Mouse (Mus musculus): ENCODE measurements at regions not wholly inside any gene's neighbourhood (a gene's known extent, or its start where the extent isn't known, plus 50 kb on each side); places are given as distances from the start of the nearest gene placed in this dataset.

- no peaks in the 10 kb centered on the region for H3K9me3 ChIP-seq (ENCODE audit: control insufficient read depth, low read length)
- no peaks in the 10 kb centered on the region for H3K36me3 ChIP-seq (ENCODE audit: control insufficient read depth, insufficient read depth)
- H3K27ac ChIP-seq (ENCODE audit: low read length) = no peak overlapping the region
- no peak overlapping the region for H3K4me2 ChIP-seq (ENCODE audit: low read length)
- no peak overlapping the region for H3K4me3 ChIP-seq (replicated peaks; ENCODE audit: low read length)
- no peaks in the 10 kb centered on the region for H3K4me1 ChIP-seq (replicated peaks; ENCODE audit: control insufficient read depth, insufficient read depth, low read length)
- no peaks in the 10 kb centered on the region for H3K27me3 ChIP-seq (replicated peaks; ENCODE audit: control insufficient read depth, insufficient read depth, low read length)
- no peak overlapping the region for H3K9ac ChIP-seq (replicated peaks; ENCODE audit: low read depth, low read length)
- 73% methylated on average over 5 of the region's 5 CpGs for WGBS
- no peak for ATAC-seq
Measured at GRCm38 (mm10) chr7:51722420-51722819, 100.6 kb downstream of the Slc17a6 start.

DNA sequence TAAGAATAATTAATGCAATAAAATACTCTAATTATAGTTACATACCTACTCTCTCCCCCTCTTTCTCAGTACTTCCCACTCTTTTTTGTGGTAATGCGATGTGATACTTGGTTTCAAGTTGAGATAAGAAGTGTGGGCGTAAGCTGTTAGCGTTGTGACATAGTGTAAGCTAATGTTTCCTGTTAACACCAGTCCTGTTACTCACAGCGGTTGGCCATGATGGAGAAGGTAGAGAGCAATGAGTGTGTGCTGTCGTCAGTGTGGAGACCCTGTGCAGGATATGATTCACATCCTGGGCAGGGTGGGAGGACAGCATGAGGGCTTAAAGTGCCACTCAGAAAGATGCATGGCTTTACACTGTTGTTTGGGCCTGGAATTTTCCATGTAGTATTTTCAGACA, 102.1 kb downstream of the Slc17a6 start:
- H3K4me3 ChIP-seq (replicated peaks; ENCODE audit: low read length) = no peak overlapping the region
- ATAC-seq = no peak
- WGBS = 86% methylated on average over 5 of the region's 5 CpGs
- no peaks in the 10 kb centered on the region for H3K36me3 ChIP-seq (ENCODE audit: control insufficient read depth, insufficient read depth)
- no peak overlapping the region for H3K4me2 ChIP-seq (ENCODE audit: low read length)
- no peak overlapping the region for H3K9ac ChIP-seq (replicated peaks; ENCODE audit: low read depth, low read length)
- no peaks in the 10 kb centered on the region for H3K9me3 ChIP-seq (ENCODE audit: control insufficient read depth, low read length)
- H3K27me3 ChIP-seq (replicated peaks; ENCODE audit: control insufficient read depth, insufficient read depth, low read length) = no peaks in the 10 kb centered on the region
- H3K27ac ChIP-seq (ENCODE audit: low read length) = no peak overlapping the region
- no peaks in the 10 kb centered on the region for H3K4me1 ChIP-seq (replicated peaks; ENCODE audit: control insufficient read depth, insufficient read depth, low read length)

- H3K4me1 ChIP-seq (replicated peaks; ENCODE audit: control insufficient read depth, insufficient read depth, low read length) = no peaks in the 10 kb centered on the region
- no peaks in the 10 kb centered on the region for H3K36me3 ChIP-seq (ENCODE audit: control insufficient read depth, insufficient read depth)
- H3K27ac ChIP-seq (ENCODE audit: low read length) = no peak overlapping the region
Measured at GRCm38 (mm10) chr7:51736285-51736684, 114.5 kb downstream of the Slc17a6 start.

GRCm38 (mm10) chr7:51739590-51739989, 117.8 kb downstream of the Slc17a6 start:
- Histone ChIP-seq H3K27me3 (replicated peaks; ENCODE audit: control insufficient read depth, insufficient read depth, low read length) (no peaks in the 10 kb centered on the region), H3K9ac (replicated peaks; ENCODE audit: low read depth, low read length) (no peak overlapping the region), H3K4me1 (replicated peaks; ENCODE audit: control insufficient read depth, insufficient read depth, low read length) (no peaks in the 10 kb centered on the region), H3K27ac (ENCODE audit: low read length) (no peak overlapping the region), H3K36me3 (ENCODE audit: control insufficient read depth, insufficient read depth) (no peaks in the 10 kb centered on the region), H3K9me3 (ENCODE audit: control insufficient read depth, low read length) (no peaks in the 10 kb centered on the region), H3K4me3 (replicated peaks; ENCODE audit: low read length) (no peak overlapping the region), H3K4me2 (ENCODE audit: low read length) (no peak overlapping the region)
- 67% methylated on average over 5 of the region's 5 CpGs for WGBS
- ATAC-seq = no peak

More at GRCm38 (mm10) chr7:51736285-51736684, 114.5 kb downstream of the Slc17a6 start:
- ATAC-seq = no peak
- no peak overlapping the region for H3K9ac ChIP-seq (replicated peaks; ENCODE audit: low read depth, low read length)
- 54% methylated on average over 2 of the region's 2 CpGs for WGBS
- H3K9me3 ChIP-seq (ENCODE audit: control insufficient read depth, low read length) = no peaks in the 10 kb centered on the region
- H3K4me3 ChIP-seq (replicated peaks; ENCODE audit: low read length) = no peak overlapping the region
- no peak overlapping the region for H3K4me2 ChIP-seq (ENCODE audit: low read length)
- H3K27me3 ChIP-seq (replicated peaks; ENCODE audit: control insufficient read depth, insufficient read depth, low read length) = no peaks in the 10 kb centered on the region

GRCm38 (mm10) chr7:51740928-51741327, 119.1 kb downstream of the Slc17a6 start:
- Histone ChIP-seq H3K36me3 (ENCODE audit: control insufficient read depth, insufficient read depth) (no peaks in the 10 kb centered on the region), H3K4me1 (replicated peaks; ENCODE audit: control insufficient read depth, insufficient read depth, low read length) (no peaks in the 10 kb centered on the region), H3K4me2 (ENCODE audit: low read length) (no peak overlapping the region), H3K27me3 (replicated peaks; ENCODE audit: control insufficient read depth, insufficient read depth, low read length) (no peaks in the 10 kb centered on the region), H3K9ac (replicated peaks; ENCODE audit: low read depth, low read length) (no peak overlapping the region), H3K9me3 (ENCODE audit: control insufficient read depth, low read length) (no peaks in the 10 kb centered on the region), H3K4me3 (replicated peaks; ENCODE audit: low read length) (no peak overlapping the region), H3K27ac (ENCODE audit: low read length) (no peak overlapping the region)
- 86% methylated on average over 5 of the region's 5 CpGs for WGBS
- no peak for ATAC-seq

DNA sequence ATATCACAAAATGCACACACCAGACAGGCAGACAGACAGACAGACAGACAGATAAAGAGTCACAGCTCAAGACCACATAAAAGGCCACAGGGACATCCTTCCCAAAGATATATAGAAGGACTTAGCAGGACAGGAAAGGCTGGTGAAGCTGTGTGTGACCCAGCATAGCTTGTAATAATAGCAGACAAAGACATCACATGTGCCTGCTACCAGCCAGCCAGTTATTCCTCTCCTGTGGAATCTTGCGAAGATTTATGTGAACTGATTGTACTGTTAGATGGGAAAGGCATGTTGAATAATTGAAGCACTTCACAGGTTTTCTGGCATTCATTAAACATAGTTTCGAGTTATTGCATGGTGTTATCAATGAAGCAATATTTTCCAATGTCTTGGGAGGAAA, 119.1 kb upstream of the Gas2 start:
- no peaks in the 10 kb centered on the region for H3K9me3 ChIP-seq (ENCODE audit: control insufficient read depth, low read length)
- WGBS = 87% methylated on average over 2 of the region's 2 CpGs
- H3K4me1 ChIP-seq (replicated peaks; ENCODE audit: control insufficient read depth, insufficient read depth, low read length) = no peaks in the 10 kb centered on the region
- H3K27ac ChIP-seq (ENCODE audit: low read length) = no peak overlapping the region
- no peaks in the 10 kb centered on the region for H3K36me3 ChIP-seq (ENCODE audit: control insufficient read depth, insufficient read depth)
- no peak overlapping the region for H3K4me2 ChIP-seq (ENCODE audit: low read length)
- no peaks in the 10 kb centered on the region for H3K27me3 ChIP-seq (replicated peaks; ENCODE audit: control insufficient read depth, insufficient read depth, low read length)
- ATAC-seq = no peak
- no peak overlapping the region for H3K4me3 ChIP-seq (replicated peaks; ENCODE audit: low read length)
- no peak overlapping the region for H3K9ac ChIP-seq (replicated peaks; ENCODE audit: low read depth, low read length)

- no peak overlapping the region for H3K4me2 ChIP-seq (ENCODE audit: low read length)
- H3K9me3 ChIP-seq (ENCODE audit: control insufficient read depth, low read length) = no peaks in the 10 kb centered on the region
- WGBS = 80% methylated on average over 3 of the region's 3 CpGs
- H3K36me3 ChIP-seq (ENCODE audit: control insufficient read depth, insufficient read depth) = no peaks in the 10 kb centered on the region
- ATAC-seq = no peak
- H3K4me3 ChIP-seq (replicated peaks; ENCODE audit: low read length) = no peak overlapping the region
- no peak overlapping the region for H3K9ac ChIP-seq (replicated peaks; ENCODE audit: low read depth, low read length)
- H3K27me3 ChIP-seq (replicated peaks; ENCODE audit: control insufficient read depth, insufficient read depth, low read length) = no peaks in the 10 kb centered on the region
- peaks cover 17% of the 10 kb centered on the region for H3K4me1 ChIP-seq (replicated peaks; ENCODE audit: control insufficient read depth, insufficient read depth, low read length)
- no peak overlapping the region for H3K27ac ChIP-seq (ENCODE audit: low read length)
Measured at GRCm38 (mm10) chr7:51745598-51745997, 116.2 kb upstream of the Gas2 start.

DNA sequence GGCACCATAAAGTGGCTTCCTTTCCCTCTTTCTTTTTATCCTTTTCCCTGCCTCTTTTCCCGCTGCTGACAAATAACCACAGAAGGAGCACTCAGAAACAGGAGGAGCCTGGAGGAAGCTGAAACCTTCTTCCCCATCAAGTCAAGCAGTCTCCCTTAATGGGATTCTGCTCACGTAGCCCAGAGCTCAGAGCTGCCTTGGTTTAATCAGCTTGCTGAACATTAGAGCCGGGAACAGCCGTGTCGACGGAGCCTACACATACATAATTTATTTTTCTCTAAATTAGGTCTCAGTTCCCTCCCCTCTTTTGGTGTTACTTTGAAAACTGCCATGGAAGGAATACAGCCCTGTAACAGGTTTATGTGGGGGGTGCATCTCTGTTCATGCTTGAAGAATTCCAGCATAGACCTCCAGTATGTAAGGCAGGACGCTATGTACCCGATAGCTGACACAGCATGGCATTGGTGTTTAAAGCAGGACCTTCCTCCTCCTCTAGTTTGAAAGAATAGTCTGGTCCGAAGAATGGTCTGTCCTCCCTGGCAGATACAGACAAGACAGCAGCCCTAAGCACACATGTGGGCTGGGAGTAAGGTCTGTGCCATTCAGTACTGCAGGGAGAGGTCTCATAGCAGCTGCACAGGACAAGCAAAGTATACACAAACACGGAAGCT, 113.0 kb upstream of the Gas2 start:
- no peaks in the 10 kb centered on the region for H3K27me3 ChIP-seq (replicated peaks; ENCODE audit: control insufficient read depth, insufficient read depth, low read length)
- H3K4me1 ChIP-seq (replicated peaks; ENCODE audit: control insufficient read depth, insufficient read depth, low read length) = peaks cover 17% of the 10 kb centered on the region
- 8% methylated on average over 10 of the region's 10 CpGs for WGBS
- H3K27ac ChIP-seq (ENCODE audit: low read length) = peak overlapping the region; percentile 91
- peak overlapping the region; percentile 3 for H3K4me3 ChIP-seq (replicated peaks; ENCODE audit: low read length)
- H3K9ac ChIP-seq (replicated peaks; ENCODE audit: low read depth, low read length) = peak overlapping the region; percentile 3
- H3K4me2 ChIP-seq (ENCODE audit: low read length) = peak overlapping the region; percentile 48
- no peaks in the 10 kb centered on the region for H3K9me3 ChIP-seq (ENCODE audit: control insufficient read depth, low read length)
- no peaks in the 10 kb centered on the region for H3K36me3 ChIP-seq (ENCODE audit: control insufficient read depth, insufficient read depth)
- peak; percentile 98 for ATAC-seq

GRCm38 (mm10) chr7:51749304-51750129, 112.3 kb upstream of the Gas2 start:
- H3K4me3 ChIP-seq (replicated peaks; ENCODE audit: low read length) = peak overlapping the region; percentile 3; the same call in 1 of the 2 replicates
- no peaks in the 10 kb centered on the region for H3K9me3 ChIP-seq (ENCODE audit: control insufficient read depth, low read length)
- peak overlapping the region; percentile 22 for H3K9ac ChIP-seq (replicated peaks; ENCODE audit: low read depth, low read length)
- 33% methylated on average over 14 of the region's 14 CpGs for WGBS
- H3K27me3 ChIP-seq (replicated peaks; ENCODE audit: control insufficient read depth, insufficient read depth, low read length) = no peaks in the 10 kb centered on the region
- no peaks in the 10 kb centered on the region for H3K36me3 ChIP-seq (ENCODE audit: control insufficient read depth, insufficient read depth)
- ATAC-seq = peak; percentile 63
- H3K4me2 ChIP-seq (ENCODE audit: low read length) = peak overlapping the region; percentile 48
- peaks cover 17% of the 10 kb centered on the region for H3K4me1 ChIP-seq (replicated peaks; ENCODE audit: control insufficient read depth, insufficient read depth, low read length)
- H3K27ac ChIP-seq (ENCODE audit: low read length) = peak overlapping the region; percentile 91

Measured in forebrain, embryonic 16.5 days (tissue).